Mouse (Mus musculus) gastrocnemius, adult 8-10 months (tissue): ENCODE measurements around the gene Gpr141. TPM values are rescaled to one million over a fixed set of nuclear protein-coding genes. Genes with fewer than 3 reads are reported as not detected.
"Not testable (repeated sequence)": the region's sequence is repeated elsewhere in the genome, so short reads cannot be mapped to it uniquely, and the experiment has no call there.

Experiments used
- DNase-seq, 2 experiments: peaks; one replicate each; pipeline ENCODE4 v3.0.0; 2022; ENCODE audit warnings: low spot score in 2 of 2
- total RNA-seq, 4 experiments: library from RNA; stranded (reverse); gene quantifications; 2 replicates each; pipeline ENCODE4 v1.2.4; 2022

The Gpr141 gene
- not detected for total RNA-seq

DNA sequence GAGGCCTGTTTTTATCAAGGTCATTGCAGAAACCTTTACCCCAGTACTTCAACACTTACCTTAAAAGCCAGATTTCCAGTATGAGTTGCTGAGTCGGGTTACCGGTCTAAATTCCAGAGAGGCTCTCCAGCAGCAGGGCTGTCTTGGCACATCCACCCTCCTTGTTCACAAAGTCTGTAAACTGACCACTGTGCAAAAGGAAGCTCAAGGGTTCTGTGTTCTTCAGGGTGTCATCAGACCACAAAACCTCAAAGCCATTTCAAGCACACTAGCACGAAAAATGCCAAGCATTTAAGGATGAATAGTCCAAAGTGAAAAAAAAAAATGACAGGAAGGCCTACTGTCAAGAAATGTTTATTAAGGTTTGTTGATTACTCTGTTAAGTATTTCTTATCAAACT, at the start of gene Gpr141:
Gene Gpr141, minus strand, starts transcription at position 187 of the 400 bp plus-strand sequence.
- no peak for DNase-seq

- no peak for DNase-seq
Observed at GRCm38 (mm10) chr13:19864241-19864640, 40.2 kb upstream of the Gpr141 start.

- no peak for DNase-seq
Observed at GRCm38 (mm10) chr13:19854629-19855333, 30.7 kb upstream of the Gpr141 start.

DNA sequence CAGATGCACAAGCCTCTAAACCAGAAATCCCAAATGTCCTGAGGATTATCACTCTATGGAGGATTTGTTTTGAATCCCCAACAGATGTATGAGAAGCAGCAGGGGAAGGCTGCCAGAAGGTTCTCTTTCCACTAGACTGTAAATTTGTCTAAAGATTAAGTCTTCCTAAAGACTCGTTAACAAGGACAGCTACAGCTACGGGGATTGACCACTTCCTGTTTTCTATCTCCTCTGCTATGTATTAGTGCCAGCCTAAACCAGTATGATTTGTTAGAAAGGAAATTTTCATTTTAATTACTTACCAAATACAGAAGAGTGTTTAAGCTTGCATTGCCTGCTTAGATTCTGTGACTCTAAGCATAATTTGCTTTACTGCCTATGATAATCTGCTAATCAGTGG, 30.0 kb upstream of the Gpr141 start:
- DNase-seq, result no peak

GRCm38 (mm10) chr13:19843448-19843847, 19.4 kb upstream of the Gpr141 start:
- DNase-seq, result no peak

DNA sequence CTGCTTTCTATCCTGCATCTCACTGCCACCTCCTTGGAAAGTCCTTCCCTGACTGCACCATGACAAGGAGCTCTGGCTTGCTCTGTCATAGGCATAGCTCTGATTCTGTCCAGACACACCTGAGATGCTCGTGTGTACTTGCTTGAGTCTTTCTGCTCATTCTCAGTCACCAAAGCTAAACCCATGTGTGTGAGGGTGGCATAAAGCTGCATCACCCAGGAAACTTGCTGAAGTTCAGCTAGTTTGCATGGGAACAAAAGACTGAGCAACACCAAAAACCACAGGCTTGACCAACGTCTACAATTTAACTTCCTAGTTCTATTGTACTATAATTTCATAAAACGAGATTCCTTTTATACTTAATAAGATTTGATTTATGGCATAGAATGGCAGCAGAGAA, 18.6 kb upstream of the Gpr141 start:
- no peak for DNase-seq

- DNase-seq, result no peak
Observed at GRCm38 (mm10) chr13:19841615-19842014, 17.6 kb upstream of the Gpr141 start.

GRCm38 (mm10) chr13:19840206-19840605, 16.1 kb upstream of the Gpr141 start:
- no peak for DNase-seq

DNA sequence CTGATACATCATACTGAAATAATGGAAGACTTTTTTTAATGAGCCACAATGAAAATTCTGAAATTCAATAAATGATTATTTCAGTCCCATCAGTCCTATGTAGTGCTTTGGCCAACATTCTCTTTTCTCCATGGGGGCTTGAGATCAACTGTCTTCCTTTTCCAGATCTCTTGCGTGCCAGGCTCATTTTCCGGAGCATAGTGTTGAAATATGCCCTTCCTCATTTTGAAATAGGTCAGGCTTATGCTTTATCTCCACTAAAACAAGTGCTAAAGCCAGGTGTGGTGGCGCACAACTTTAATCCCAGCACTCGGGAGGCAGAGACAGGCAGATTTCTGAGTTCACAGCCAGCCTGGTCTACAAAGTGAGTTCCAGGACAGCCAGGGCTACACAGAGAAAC, 6.5 kb upstream of the Gpr141 start:
- no peak for DNase-seq

DNA sequence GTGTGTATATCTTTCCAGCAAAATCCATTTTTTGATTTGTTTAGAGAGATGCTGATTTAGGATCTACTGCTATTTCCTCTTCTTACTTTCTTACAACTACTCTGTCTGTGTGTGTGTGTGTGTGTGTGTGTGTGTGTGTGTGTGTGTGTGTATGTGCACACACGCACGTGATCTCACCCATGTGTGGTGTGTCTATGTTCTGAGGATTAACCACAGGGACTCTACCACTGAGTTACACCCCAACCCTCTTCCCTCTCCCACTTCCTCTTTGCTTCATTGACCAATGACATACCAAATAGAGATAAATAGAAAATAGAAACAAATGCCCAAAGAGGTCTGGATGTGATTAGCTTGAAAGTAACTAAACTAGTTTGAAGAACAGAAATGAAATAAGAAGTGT, 4.0 kb upstream of the Gpr141 start:
- no peak for DNase-seq

GRCm38 (mm10) chr13:19821639-19822038, 2.4 kb downstream of the Gpr141 start:
- no peak for DNase-seq

GRCm38 (mm10) chr13:19819926-19820325, 4.1 kb downstream of the Gpr141 start:
- no peak for DNase-seq

GRCm38 (mm10) chr13:19819243-19819642, 4.8 kb downstream of the Gpr141 start:
- DNase-seq, result no peak

DNA sequence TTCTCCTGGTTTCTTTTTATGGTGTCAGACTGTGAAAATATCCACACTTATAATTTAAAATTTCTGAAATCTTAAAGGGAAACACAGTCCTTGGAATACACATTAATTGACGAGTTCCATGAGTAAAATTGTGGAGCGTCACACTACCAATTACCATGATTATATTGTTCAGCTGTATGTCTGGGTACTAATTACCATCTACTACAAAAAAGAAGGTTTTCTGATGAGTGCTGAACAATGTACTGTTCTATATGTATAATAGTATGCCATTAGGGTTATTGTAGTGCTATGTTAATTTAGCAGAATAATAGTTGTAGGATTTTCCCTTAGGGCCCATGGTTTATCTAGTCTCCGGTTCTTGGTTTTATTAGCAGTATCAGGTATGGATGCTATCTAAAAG, 29.1 kb downstream of the Gpr141 start:
- DNase-seq, result no peak

- DNase-seq, result no peak
Observed at GRCm38 (mm10) chr13:19794486-19794885, 29.6 kb downstream of the Gpr141 start.

GRCm38 (mm10) chr13:19793761-19794160, 30.3 kb downstream of the Gpr141 start:
- DNase-seq, result no peak

GRCm38 (mm10) chr13:19787946-19788345, 36.1 kb downstream of the Gpr141 start:
- DNase-seq, result not testable (repeated sequence)

DNA sequence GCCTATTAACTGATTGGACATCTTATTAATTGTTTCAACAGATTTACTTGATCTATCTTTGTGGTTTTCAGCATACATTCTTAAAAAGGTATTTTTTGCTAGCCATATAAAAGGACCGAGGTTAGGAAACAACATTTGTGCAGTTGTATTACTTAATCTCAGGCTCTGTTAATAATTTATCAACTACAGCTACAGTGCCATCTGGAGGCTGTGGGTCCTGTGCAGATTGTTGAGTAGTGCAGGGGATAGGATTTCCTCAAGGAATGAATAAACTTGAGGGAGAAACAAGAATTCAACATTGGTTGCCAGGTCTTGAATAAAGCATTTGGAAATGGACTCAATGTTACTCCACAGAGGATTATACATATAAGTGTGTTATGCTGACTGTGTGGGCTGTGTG, 53.9 kb downstream of the Gpr141 start:
- DNase-seq, result no peak

DNA sequence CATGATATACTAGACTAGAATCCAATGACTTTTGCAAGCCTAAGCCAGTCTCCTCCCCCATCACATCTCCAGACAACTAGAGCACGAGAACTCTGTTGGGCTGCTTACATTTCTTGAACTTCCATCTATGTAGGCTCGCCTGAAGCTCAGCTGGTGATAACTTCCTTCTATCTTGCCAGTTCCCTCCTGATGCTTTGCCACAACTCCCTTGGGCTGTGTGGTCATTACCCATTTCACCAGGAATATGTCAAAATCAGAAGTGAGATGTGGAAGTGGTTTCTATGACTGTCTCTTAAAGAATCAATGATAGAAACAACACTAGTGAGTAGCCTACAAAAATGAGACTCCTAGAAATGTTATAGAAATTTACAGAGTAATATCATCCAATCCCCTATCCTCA, 56.9 kb downstream of the Gpr141 start:
- no peak for DNase-seq

DNA sequence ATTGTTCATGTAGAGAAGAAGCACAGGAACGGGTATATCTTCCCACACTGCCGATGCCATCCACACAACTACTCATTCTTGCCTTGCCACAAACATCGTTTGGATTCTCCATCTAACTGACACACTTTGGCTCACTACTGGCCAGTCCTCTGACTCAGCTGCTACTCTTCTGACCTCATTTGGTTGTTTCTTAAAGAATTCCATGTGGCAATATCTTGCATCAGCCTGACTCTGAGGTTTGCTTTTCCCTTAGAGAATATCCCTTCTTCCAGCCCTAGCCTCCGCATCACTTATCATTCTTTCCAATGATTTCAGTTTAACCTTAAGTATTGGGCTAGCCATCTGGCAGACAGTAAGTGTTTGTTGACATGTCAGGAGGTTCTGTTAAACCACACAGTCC, 59.8 kb downstream of the Gpr141 start:
- DNase-seq, result no peak

- no peak for DNase-seq
Observed at GRCm38 (mm10) chr13:19763211-19763610, 60.8 kb downstream of the Gpr141 start.

DNA sequence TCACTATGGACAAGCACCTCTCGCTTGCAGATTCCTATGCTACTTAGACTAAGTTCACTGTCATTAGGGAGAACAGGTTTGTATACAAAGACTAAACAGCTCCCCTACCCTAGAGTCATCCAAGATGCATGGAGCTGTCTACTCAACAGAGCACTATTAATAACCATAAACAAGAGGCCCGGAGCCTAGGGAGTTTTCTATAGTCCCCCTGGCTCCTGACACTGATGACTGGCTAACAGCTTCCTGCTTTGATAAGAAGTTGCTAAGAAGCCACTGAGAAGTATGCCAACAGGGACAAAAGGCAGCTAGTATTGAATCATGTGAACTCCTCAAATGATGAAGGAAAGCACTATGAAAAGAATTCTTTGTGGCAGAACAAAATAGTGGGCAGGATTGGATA, 78.3 kb downstream of the Gpr141 start:
- no peak for DNase-seq

GRCm38 (mm10) chr13:19744536-19744935, 79.5 kb downstream of the Gpr141 start:
- no peak for DNase-seq

DNA sequence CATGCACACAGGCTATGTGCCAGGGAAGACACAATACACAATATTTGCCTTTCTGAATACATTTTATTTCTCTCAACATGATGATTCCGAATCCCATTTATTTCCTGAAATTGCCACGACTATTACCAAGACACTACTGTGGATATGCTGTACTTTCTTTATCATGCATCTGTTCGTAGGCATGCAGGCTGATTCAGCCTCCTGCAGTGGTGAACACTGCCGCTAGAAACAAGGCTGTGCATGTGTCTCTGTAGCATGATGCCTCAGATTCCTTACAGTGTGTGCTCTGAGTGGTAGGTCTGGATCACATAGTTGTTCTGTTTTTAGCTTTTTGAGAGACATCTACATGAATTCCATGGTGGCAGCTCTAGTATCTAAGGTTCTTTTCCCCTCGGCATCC, 89.5 kb downstream of the Gpr141 start:
- no peak for DNase-seq
